Mouse (Mus musculus) heart, postnatal 0 days (tissue): ENCODE measurements around the gene Olfr718-ps1.

Experiments
- CTCF ChIP-seq: IDR thresholded peaks from 2 replicates; pipeline ENCODE4 v1.5.1; 2016; ENCODE audit warnings: antibody characterized with exemption, control low read depth, low read depth
- EP300 ChIP-seq: IDR thresholded peaks from 2 replicates; pipeline ENCODE4 v1.6.1; 2016; ENCODE audit warnings: antibody characterized with exemption, low read depth

- no peak for TF ChIP-seq CTCF
- TF ChIP-seq EP300: no peak
These were observed 18.3 kb downstream of the Olfr718-ps1 start for GRCm38 (mm10) chr5:143129101-143129500.
